Mouse (Mus musculus): Measurements from ENCODE around the gene Cd200r2. TPM values are rescaled to one million over a fixed set of nuclear protein-coding genes. Genes with fewer than 3 reads are reported as not detected.

Cd200r2 gene
- 0.14 TPM in 1 of 2 replicates, not detected in the other for polyA plus RNA-seq (2012; rRNA removed)

DNA sequence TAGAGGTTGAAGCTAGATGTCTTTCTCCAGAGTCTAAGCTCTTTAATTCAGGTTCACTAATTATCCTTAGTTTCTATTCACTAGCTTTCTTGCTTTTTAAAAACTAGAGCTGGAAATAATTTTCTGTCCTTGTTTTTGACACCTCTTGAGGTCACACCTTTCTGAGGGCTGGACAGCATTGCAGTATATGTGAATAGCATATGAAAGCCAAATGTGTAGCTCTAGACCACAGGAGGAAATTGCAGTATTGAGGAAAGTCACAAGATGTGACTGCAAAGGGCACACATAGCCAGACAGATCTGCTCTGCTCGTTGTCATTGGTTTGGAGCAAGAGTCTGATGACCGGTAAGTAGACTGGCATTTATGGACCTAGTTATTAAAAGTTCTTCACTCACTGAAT lies at the start of gene Cd200r2:
TSS of gene Cd200r2 (plus strand) at position 301 of the 400 bp plus-strand sequence.
- no peak for DNase-seq (ENCODE audit: extremely low spot score in 1 of 2, low spot score in 1 of 2)

DNA sequence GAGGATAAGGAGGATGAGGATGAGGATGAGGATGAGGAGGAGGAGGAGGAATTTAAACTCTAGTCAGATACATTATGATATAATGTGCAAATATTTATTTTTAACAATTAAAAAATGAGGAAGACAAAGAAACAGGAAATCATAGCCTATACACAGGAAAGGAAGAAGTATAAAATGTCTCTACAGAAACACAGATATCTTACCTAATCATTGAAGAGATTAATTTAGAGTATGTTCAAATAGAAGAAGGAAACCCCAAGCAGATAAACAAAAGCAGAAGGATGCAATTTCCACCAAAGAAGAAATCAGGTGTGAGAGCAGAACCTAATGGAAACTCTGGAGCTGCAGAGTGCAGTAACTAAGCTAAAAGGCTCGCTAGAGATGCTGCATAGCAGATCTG lies 48.9 kb upstream of the Cd200r2 start:
- DNase-seq (ENCODE audit: extremely low spot score in 1 of 2, low spot score in 1 of 2) = no peak

DNA sequence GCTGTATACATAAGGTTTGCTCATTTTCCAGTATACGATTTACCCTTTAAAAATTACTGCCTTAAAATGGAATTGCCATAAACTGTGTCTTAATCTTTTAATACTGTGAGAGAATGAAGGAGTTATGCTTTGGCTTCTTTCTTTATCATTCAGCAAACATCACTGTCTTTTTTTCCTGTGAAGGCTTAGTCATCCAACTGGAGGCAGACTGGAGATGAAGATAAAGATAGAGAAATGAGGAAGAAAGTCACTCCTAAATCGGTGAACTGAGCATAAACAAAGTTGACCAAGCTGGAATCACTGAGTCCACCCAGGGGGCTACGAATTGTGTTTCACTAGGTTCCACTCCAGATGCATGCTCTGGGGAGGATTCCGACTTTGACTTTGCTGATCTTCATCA lies 46.4 kb upstream of the Cd200r2 start:
- no peak for DNase-seq (ENCODE audit: extremely low spot score in 1 of 2, low spot score in 1 of 2)

DNA sequence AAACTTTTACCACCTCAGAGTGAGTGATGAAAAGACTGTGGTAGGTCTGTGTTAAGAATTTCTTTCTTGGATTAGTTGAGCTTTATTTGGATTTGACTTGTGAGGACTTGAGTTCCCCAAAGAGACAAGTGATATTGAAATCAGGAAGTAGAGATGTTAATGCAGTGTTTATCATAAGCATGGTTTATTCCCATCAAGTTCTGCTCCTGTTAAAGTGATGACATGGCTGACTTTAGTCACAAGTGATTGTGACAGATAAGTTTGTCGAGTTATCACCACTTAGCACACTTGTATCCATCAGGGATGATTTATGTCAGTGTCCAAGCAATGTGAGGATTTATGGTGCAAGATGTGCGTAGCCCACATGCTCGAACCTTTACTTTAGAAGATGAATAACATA lies 34.6 kb upstream of the Cd200r2 start:
- DNase-seq (ENCODE audit: extremely low spot score in 1 of 2, low spot score in 1 of 2) = no peak

DNA sequence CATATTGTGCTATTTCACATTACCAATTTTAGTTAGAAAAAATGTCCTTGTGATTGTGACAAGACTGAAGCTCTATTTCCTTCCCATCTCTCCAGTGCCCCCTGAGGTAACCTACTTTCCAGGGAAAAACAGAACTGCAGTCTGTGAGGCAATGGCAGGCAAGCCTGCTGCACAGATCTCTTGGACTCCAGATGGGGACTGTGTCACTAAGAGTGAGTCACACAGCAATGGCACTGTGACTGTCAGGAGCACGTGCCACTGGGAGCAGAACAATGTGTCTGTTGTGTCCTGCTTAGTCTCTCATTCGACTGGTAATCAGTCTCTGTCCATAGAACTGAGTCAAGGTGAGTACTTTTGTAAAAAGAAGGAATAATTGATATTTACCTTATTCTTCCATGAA lies 33.7 kb upstream of the Cd200r2 start:
- DNase-seq (ENCODE audit: extremely low spot score in 1 of 2, low spot score in 1 of 2) = peak in 1 of 2 experiments; percentile 23

DNA sequence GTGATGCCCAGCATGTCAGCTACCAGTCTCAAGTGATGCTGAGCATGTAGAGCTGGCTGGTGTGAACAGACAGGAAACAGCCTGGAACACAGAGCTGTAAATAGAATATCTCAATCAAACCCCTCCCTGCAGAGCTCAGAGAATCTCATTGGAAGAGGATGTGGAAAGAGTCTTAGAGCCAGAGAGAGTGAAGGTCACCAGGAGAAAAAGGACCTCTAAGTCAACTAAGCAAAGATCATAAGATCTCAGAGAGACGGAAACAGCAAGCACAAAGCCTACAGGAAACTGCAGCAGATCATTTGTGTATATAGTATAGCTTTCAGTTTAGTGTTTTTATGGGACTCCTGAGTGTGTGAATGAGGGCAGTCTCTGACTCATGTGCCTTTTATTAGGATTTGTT lies 8.3 kb downstream of the Cd200r2 start:
- DNase-seq (ENCODE audit: extremely low spot score in 1 of 2, low spot score in 1 of 2) = no peak

DNA sequence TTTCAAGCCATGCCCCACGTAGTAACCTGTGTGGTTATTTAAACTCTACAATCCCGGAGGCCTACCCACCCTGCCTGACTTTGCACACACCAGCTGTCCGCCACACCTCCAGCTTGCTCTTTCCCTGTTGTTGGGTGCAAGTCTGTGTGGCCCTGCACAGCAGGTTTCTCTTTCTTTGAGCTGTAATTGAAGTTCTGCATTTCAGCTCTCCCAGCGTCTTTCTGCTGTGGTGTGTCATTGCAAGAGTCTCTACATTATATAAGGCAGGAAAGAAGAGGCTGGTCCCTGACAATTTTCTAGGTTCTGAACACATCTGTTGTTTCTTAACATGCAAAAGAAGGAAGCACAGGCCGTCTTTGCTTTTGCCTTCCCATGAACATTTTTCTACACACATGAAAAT lies 9.7 kb downstream of the Cd200r2 start:
- DNase-seq (ENCODE audit: extremely low spot score in 1 of 2, low spot score in 1 of 2) = no peak

DNA sequence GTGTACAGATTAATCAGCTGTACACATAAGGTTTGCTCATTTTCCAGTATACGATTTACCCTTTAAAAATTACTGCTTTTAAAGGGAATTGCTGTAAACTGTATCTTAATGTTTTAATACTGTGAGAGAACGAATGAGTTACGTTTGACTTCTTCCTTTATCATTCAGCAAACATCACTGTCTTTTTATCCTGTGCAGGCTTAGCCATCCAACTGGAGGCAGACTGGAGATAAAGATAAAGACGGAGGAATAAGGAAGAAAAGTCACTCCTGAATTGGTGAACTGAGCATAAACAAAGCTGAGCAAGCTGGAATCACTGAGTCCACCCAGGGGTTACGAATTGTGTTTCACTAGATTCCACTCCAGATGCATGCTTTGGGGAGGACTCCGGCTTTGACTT lies 10.7 kb downstream of the Cd200r2 start:
- no peak for DNase-seq (ENCODE audit: extremely low spot score in 1 of 2, low spot score in 1 of 2)

DNA sequence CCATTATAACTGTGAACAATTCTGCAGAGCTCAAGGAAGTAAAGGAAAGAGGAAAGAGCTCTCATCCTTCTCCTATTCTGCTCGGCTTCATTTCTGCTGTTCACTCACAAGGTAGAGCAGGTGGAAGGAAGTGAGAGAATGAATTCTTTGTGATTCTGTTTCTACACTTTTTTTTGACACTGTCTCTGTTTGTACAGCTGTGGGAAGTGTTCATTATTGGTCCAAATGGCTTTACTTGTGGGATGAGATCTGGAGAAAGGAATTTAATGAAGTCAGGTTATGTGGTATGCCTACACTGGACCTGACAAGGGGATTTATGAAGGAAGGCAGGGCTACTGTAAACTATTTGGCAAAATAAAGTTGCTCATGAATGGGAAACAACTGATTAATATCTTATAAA lies 23.9 kb downstream of the Cd200r2 start:
- no peak for DNase-seq (ENCODE audit: extremely low spot score in 1 of 2, low spot score in 1 of 2)

DNA sequence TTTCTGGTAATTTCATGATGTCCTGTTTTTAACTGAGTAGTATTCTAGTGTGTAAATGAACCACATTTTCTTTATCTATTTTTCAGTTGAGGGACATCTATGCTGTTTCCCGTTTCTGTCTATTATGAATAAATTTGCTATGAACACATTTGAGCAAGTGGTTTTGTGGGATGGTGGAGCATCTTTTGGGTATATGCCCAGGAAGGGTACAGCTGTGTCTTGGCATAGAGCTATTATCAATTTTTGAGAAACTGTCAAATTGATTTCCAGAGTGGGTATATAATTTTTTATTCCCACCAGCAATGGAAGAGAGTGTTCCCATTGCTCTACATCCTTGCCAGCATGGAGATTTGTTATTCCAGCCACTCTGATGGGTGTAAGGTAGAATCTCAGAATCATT lies 65.1 kb downstream of the Cd200r2 start:
- peak in 1 of 2 experiments; percentile 3 for DNase-seq (ENCODE audit: extremely low spot score in 1 of 2, low spot score in 1 of 2)

DNA sequence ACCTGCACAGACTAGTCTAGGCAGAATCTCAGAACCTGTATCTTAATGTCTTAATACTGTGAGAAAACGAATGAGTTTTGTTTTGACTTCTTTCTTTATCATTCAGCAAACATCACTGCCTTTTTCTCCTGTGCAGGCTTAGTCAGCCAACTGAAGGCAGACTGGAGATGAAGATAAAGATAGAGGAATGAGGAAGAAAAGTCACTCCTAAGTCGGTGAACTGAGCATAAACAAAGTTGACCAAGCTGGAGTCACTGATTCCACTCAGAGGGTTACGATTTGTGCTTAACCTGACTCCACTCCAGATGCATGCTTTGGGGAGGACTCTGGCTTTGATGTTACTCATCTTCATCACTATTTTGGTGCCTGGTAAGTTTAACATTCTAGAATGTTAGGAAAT lies 76.6 kb downstream of the Cd200r2 start, which contains the start of gene Cd200r3:
TSS of gene Cd200r3 (plus strand) at position 211 of the 400 bp plus-strand sequence.
- no peak for DNase-seq (ENCODE audit: extremely low spot score in 1 of 2, low spot score in 1 of 2)

DNA sequence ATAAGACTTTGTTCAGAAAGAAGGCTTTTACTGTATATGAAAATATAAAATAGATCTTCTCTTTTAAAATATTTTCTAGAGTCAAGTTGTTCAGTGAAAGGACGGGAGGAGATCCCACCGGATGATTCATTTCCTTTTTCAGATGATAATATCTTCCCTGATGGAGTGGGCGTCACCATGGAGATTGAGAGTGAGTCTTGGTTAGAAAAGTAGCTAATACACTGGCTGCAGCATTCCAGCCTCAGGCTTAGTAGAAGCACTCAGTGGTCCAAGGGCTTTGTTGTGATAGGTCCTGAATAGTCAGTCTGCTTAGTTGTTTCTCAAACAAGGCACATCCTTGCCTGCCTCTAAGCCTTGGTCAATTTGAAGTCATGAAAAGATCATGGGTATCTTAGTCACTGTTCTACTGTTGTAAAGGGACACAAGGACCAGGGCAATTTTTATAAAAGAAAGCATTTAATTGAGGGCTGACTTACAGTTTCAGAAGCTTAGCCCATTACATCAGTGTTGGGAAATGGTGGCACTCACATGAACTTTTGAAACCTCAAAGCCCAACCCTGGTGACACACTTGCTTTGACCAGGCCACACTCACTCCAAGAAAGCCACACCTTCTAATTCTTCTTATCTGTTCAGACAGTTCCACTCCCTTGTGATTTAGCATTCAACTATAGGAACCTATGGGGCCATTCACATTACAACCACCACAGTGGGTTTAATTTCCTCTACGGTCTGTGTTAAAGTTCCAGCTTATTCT lies 84.6 kb downstream of the Cd200r2 start:
- peak in 1 of 2 experiments; percentile 32 for DNase-seq (ENCODE audit: extremely low spot score in 1 of 2, low spot score in 1 of 2)

DNA sequence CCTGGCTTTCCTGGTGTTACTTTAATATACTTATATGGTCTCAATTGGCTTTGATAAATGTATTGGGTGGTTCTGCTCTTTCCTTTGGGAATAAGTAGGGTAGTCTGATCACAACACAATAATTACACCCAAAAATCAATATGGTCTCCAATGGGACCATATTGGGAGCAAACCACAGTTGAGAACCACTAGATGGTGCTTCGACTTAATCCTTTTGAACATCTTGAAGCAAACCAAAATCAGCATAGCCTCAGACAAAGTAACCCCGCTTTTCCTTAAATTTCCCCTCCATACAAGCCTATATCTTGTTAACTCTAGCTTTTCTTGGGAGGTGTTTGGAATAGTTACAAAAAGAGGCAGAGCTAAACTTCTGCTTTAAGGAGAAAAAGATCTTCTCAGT lies 95.4 kb downstream of the Cd200r2 start:
- DNase-seq (ENCODE audit: extremely low spot score in 1 of 2, low spot score in 1 of 2) = peak in 1 of 2 experiments; percentile 12

DNA sequence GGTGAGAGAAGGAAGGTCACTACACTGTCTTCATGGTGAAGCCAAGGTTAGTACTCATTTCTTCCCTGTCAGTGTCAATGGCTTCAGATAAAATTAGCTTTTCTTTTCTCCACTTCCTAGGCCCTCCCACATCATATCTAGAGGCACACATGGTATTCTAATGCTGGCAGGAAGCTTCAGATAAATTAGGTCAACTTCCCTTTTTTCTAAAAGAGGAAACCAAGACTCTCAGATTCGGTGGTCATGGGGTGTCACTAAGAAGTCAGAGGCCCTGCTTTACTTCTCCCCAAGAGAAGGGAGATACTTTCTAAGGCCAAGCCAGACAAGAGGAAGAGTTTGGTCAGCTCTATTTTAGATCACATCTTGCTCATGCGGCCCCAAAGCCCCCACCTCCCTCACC lies 95.9 kb downstream of the Cd200r2 start:
- DNase-seq (ENCODE audit: extremely low spot score in 1 of 2, low spot score in 1 of 2) = peak in 1 of 2 experiments; percentile 1

DNA sequence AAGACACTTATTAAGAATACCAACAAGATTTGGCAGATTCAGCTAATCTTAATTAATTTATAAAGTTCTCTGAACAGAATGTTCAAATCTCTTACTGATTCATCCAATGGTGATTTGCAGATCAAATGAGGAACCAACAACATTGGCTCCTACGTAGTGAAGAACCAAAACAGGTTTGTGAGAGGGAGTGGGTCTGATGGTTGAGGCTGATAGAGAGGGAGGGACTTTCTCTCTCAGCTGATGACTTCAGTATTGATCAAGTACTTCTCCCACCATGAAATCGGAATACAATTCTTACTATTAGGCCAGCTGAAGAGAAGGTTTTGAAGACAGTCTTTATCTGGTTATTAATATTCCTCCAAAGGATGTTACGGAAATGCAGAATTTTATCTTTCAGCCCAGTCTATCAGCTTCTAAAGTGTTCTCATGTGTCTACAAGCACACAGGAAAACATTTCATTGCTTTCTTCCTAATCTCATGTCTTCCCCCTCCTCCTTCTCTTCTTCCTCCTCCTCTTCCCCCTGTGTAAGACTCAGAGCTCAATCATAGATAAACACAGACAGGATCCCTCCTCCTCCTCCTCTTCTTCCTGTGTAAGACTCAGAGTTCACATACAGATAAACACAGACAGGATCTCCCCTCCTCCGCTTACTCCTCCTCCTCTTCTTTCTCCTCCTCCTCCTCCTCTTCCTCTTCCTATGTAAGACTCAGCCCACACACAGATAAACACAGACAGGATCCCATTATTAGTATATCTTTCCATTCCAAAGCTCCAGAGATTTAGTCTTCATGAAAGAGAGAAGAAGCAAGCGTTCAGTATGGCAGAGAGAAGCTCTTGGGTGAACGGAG lies 97.9 kb downstream of the Cd200r2 start:
- no peak for DNase-seq (ENCODE audit: extremely low spot score in 1 of 2, low spot score in 1 of 2)

DNA sequence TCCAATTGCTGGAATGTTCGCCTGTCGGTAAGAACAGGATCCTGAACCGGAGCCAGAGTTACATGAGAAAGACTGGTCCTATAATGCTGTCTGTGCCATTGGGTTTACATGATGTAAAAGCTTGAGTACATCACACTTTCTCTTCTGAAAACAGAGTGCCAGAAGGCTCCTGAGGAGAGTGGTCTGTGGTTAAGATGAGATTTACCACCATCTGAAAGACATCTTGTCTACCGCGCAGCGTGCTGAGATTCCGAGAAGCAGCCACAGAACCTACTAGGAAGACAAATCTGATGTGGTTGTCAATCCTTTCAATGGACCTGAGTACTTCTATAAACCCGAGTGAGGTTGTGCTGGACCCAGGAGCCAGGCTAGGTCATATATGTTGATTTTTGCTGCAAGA lies 98.5 kb downstream of the Cd200r2 start:
- DNase-seq (ENCODE audit: extremely low spot score in 1 of 2, low spot score in 1 of 2) = no peak

Other genes starting within 250 kb of the Cd200r2 start
- gene Nepro, start 142.8 kb upstream of the Cd200r2 start, polyA plus RNA-seq (2012; rRNA removed) = 3.2 and 3.9 TPM in 2 replicates
- gene Gtpbp8, start 120.7 kb upstream of the Cd200r2 start, polyA plus RNA-seq (2012; rRNA removed) = 18.3 and 18.9 TPM in 2 replicates
- 0.32 and 0.46 TPM in 2 replicates for gene Cd200r1, start 101.4 kb upstream of the Cd200r2 start, polyA plus RNA-seq (2012; rRNA removed)
- gene Cd200r4, start 55.4 kb upstream of the Cd200r2 start, polyA plus RNA-seq (2012; rRNA removed) = 0.10 and 0.55 TPM in 2 replicates
- not detected in 2 replicates for gene Cd200r3, start 76.6 kb downstream of the Cd200r2 start, polyA plus RNA-seq (2012; rRNA removed)
- gene Ccdc80, start 226.3 kb downstream of the Cd200r2 start, polyA plus RNA-seq (2012; rRNA removed) = 7.6 and 10.3 TPM in 2 replicates